Mouse (Mus musculus): ENCODE measurements around the gene Clip3. TPM values are rescaled to one million over a fixed set of nuclear protein-coding genes. Genes with fewer than 3 reads are reported as not detected.
A peak's percentile ranks its signal among the peaks of the same experiment; 100 is the strongest.

The Clip3 gene
- polyA plus RNA-seq, 2 experiments, result 0.86 to 1.0 TPM

GRCm38 (mm10) chr7:30306083-30306779, 14.7 kb downstream of the Clip3 start:
- no peak for ATAC-seq (ENCODE audit: insufficient read depth)
- WGBS (ENCODE audit: insufficient replicate concordance), result 75% methylated on average over 16 of the region's 16 CpGs
- Histone ChIP-seq H3K27ac (no peak overlapping the region), H3K27me3 (ENCODE audit: control insufficient read depth, insufficient read depth, low read length) (no peaks in the 10 kb centered on the region), H3K4me1 (replicated peaks; ENCODE audit: control insufficient read depth in 2 of 2, insufficient read depth in 2 of 2, low read length in 1 of 2) (peaks cover 0 to 9% of the 10 kb centered on the region in 2 experiments; a peak in 2 of 4 replicates), H3K4me2 (ENCODE audit: low read depth) (no peak overlapping the region), H3K9ac (replicated peaks) (no peak overlapping the region), H3K9me3 (ENCODE audit: control insufficient read depth, low read length) (no peaks in the 10 kb centered on the region), H3K36me3 (replicated peaks; ENCODE audit: control insufficient read depth, insufficient read depth, low read depth) (no peaks in the 10 kb centered on the region), H3K4me3 (ENCODE audit: insufficient read depth in 1 of 2, low read depth in 2 of 2, low read length in 2 of 2) (no peak overlapping the region)
- no peak for DNase-seq (ENCODE audit: low read depth in 3 of 3, low spot score in 3 of 3)
- TF ChIP-seq EP300 (IDR thresholded peaks at IDR 0.05; ENCODE audit: low read depth), result no peak
- TF ChIP-seq CTCF (IDR thresholded peaks at IDR 0.05; ENCODE audit: low read depth), result peak; percentile 61

DNA sequence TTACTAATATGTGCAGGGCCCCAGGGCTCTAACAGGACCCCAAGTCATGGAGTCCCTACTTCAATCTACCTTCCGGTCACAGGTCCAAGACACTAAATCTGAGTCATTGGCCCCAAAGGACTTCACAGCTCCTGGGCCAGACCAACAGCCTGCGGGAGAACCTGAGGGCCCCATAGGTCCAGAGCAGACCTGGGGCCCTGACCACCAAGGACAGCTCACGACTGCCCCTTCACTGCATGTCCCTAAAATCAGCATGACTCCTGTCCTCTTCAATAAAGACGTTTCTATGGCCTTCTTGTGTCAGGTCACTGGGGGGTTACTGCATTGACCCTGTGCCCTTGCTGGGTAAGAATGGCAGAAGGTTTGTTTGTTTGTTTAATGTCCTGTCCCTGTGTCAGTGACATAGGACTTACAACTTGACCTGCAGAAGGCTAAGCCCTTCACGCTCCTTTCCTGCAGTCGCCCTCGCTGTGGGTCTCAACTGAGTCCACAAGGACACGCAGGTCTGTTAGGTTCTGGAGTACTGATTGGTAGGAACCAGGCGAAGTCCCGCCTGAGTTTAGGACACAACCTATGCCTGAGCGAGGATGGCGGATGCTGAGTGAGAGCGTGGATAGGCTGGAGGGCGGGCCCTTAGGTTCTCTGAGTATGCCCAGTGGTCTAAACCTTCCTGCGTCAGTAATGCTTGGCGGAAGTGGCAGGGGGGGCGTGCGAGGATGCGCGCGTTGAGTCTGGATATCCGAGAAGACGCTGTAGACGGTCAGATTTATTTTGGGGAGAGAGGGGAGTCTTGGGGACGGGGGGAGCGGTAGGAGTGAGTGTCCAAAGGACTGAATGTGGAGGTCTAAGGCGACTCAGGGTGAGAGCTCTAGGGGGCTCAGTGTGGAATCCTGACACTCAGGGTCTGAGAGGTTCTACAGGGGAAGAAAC, 16.8 kb downstream of the Clip3 start, which contains the start of gene Alkbh6:
Alkbh6 (plus strand) TSS at position 642 of the 930 bp plus-strand sequence.
- H3K9me3 ChIP-seq (ENCODE audit: control insufficient read depth, low read length), result no peaks in the 10 kb centered on the region
- TF ChIP-seq CTCF (IDR thresholded peaks at IDR 0.05; ENCODE audit: low read depth), result no peak; the same call in 1 of the 2 replicates
- TF ChIP-seq EP300 (IDR thresholded peaks at IDR 0.05; ENCODE audit: low read depth), result no peak

DNA sequence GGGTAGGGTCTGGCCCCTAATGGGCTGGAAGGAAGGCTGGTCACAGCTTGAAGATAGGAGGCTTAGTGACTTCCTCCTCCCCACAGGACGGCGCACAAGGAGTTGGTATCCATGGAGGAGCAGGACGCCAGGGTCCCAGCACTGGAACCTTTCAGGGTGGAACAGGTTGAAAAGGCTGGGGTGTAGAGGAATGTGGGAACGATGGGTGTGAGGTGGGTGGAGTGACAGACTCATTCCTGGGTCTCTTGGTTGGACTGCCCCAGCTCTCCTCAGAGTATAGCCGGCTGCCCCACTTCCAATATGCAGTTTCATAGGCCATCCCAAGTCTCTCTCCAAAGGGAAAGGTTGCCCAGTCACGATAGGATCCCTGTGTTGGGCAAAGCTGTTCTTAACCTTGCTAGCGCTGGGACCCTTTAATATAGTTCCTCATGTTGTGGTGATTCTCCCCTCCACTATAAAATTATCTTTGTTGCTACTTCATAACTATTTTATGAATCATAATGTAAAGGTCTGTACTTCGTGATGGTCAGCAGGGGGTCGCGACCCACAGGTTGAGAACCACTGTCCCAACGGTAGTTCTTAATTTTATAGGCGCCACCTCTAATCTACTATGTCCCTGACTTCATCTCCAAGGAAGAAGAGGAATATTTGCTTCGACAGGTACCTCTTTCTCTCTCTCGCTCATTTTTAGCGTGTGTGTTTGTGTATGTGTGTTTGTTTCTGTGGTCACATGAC, 18.0 kb downstream of the Clip3 start:
- Histone ChIP-seq H3K27ac (no peak overlapping the region), H3K9me3 (ENCODE audit: control insufficient read depth, low read length) (no peaks in the 10 kb centered on the region), H3K27me3 (ENCODE audit: control insufficient read depth, insufficient read depth, low read length) (no peaks in the 10 kb centered on the region), H3K4me3 (ENCODE audit: insufficient read depth in 1 of 2, low read depth in 2 of 2, low read length in 2 of 2) (peak overlapping the region; percentile 65 to 82), H3K9ac (replicated peaks) (no peak overlapping the region), H3K36me3 (replicated peaks; ENCODE audit: control insufficient read depth, insufficient read depth, low read depth) (no peaks in the 10 kb centered on the region), H3K4me2 (ENCODE audit: low read depth) (peak overlapping the region; percentile 84), H3K4me1 (replicated peaks; ENCODE audit: control insufficient read depth in 2 of 2, insufficient read depth in 2 of 2, low read length in 1 of 2) (peaks cover 0 to 9% of the 10 kb centered on the region in 2 experiments; a peak in 2 of 4 replicates)
- DNase-seq (ENCODE audit: low read depth in 3 of 3, low spot score in 3 of 3) (no peak), ATAC-seq (ENCODE audit: insufficient read depth) (no peak)
- 53% methylated on average over 15 of the region's 15 CpGs for WGBS (ENCODE audit: insufficient replicate concordance)
- TF ChIP-seq CTCF (IDR thresholded peaks at IDR 0.05; ENCODE audit: low read depth), result no peak
- TF ChIP-seq EP300 (IDR thresholded peaks at IDR 0.05; ENCODE audit: low read depth), result no peak

More for the DNA sequence above, 16.8 kb downstream of the Clip3 start, which contains the start of gene Alkbh6:
- Histone ChIP-seq H3K4me3 (ENCODE audit: insufficient read depth in 1 of 2, low read depth in 2 of 2, low read length in 2 of 2) (peak within 1 kb of the TSS; percentile 65 to 82), H3K27ac (no peak within 1 kb of the TSS), H3K9ac (replicated peaks) (peak within 1 kb of the TSS; percentile 62), H3K27me3 (ENCODE audit: control insufficient read depth, insufficient read depth, low read length) (no peaks in the 10 kb centered on the region), H3K4me1 (replicated peaks; ENCODE audit: control insufficient read depth in 2 of 2, insufficient read depth in 2 of 2, low read length in 1 of 2) (peaks cover 0 to 9% of the 10 kb centered on the region in 2 experiments; a peak in 2 of 4 replicates), H3K36me3 (replicated peaks; ENCODE audit: control insufficient read depth, insufficient read depth, low read depth) (no peaks in the 10 kb centered on the region), H3K4me2 (ENCODE audit: low read depth) (peak within 1 kb of the TSS; percentile 84)
- peak; percentile 98 for ATAC-seq (ENCODE audit: insufficient read depth)
- 5% methylated on average over 27 of the region's 27 CpGs for WGBS (ENCODE audit: insufficient replicate concordance)
- peak; percentile 82 to 85 (median 85) for DNase-seq (ENCODE audit: low read depth in 3 of 3, low spot score in 3 of 3)

- Histone ChIP-seq H3K4me3 (ENCODE audit: insufficient read depth in 1 of 2, low read depth in 2 of 2, low read length in 2 of 2) (no peak overlapping the region), H3K4me1 (replicated peaks; ENCODE audit: control insufficient read depth in 2 of 2, insufficient read depth in 2 of 2, low read length in 1 of 2) (peaks cover 0 to 11% of the 10 kb centered on the region in 2 experiments; a peak in 2 of 4 replicates), H3K9ac (replicated peaks) (no peak overlapping the region), H3K27me3 (ENCODE audit: control insufficient read depth, insufficient read depth, low read length) (no peaks in the 10 kb centered on the region), H3K9me3 (ENCODE audit: control insufficient read depth, low read length) (no peaks in the 10 kb centered on the region), H3K36me3 (replicated peaks; ENCODE audit: control insufficient read depth, insufficient read depth, low read depth) (no peaks in the 10 kb centered on the region), H3K4me2 (ENCODE audit: low read depth) (no peak overlapping the region), H3K27ac (no peak overlapping the region)
- no peak for TF ChIP-seq CTCF (IDR thresholded peaks at IDR 0.05; ENCODE audit: low read depth)
- ATAC-seq (ENCODE audit: insufficient read depth), result no peak
- 72% methylated on average over 12 of the region's 12 CpGs for WGBS (ENCODE audit: insufficient replicate concordance)
- no peak for DNase-seq (ENCODE audit: low read depth in 3 of 3, low spot score in 3 of 3)
These were observed 18.6 kb downstream of the Clip3 start for GRCm38 (mm10) chr7:30310136-30310535.
